Mouse (Mus musculus) limb, embryonic 12.5 days (tissue): Measurements from ENCODE around the gene Chaf1a. TPM values are rescaled to one million over a fixed set of nuclear protein-coding genes. Genes with fewer than 3 reads are reported as not detected.

Experiments
- ATAC-seq: fragments of 200-750 bp; cut with Nextera tagmentation; 2 replicates; pipeline ENCODE4 v1.8.0; 2017; ENCODE audit warnings: low read depth, moderate TSS enrichment; ENCODE audit not compliant: insufficient number of reproducible peaks, insufficient read depth, low FRiP score, low TSS enrichment
- H3K27ac ChIP-seq: fragments of 300-500 bp; sonication (generic); 2 replicates; pipeline ENCODE4 v1.5.1; 2016; ENCODE audit warnings: mild to moderate bottlenecking, moderate library complexity
- H3K27me3 ChIP-seq: fragments of 300-500 bp; sonication (generic); 2 replicates; pipeline ENCODE4 v1.6.1; 2016; ENCODE audit warnings: mild to moderate bottlenecking, moderate library complexity
- H3K36me3 ChIP-seq: fragments of 300-500 bp; sonication (generic); 2 replicates; pipeline ENCODE4 v1.6.1; 2016; ENCODE audit warnings: mild to moderate bottlenecking, moderate library complexity
- H3K4me1 ChIP-seq: fragments of 300-500 bp; sonication (generic); replicated peaks from 2 replicates; pipeline ENCODE4 v1.6.1; 2016
- H3K4me2 ChIP-seq: fragments of 300-500 bp; sonication (generic); 2 replicates; pipeline ENCODE4 v1.6.1; 2016; ENCODE audit warnings: mild to moderate bottlenecking, moderate library complexity
- H3K4me3 ChIP-seq: fragments of 300-500 bp; sonication (generic); replicated peaks from 2 replicates; pipeline ENCODE4 v1.5.1; 2016; ENCODE audit warnings: mild to moderate bottlenecking
- H3K9ac ChIP-seq: fragments of 300-500 bp; sonication (generic); replicated peaks from 2 replicates; pipeline ENCODE4 v1.6.1; 2016; ENCODE audit warnings: mild to moderate bottlenecking, moderate library complexity
- H3K9me3 ChIP-seq: fragments of 300-500 bp; sonication (generic); 2 replicates; pipeline ENCODE4 v1.6.1; 2016; ENCODE audit warnings: mild to moderate bottlenecking, moderate library complexity
- WGBS: fragments of 180-500 bp; shearing (Covaris S2); methylation state at CpG from one replicate; pipeline ENCODE4 v1.1.7; 2016; 5-methylcytosine and 5-hydroxymethylcytosine counted together
- polyA plus RNA-seq: library from polyadenylated mRNA; unstranded; fragments of >200 nt; fragmentation: Nextera tagmentation; extraction: Ambion mirVana; gene quantifications from 2 replicates; pipeline ENCODE4 v1.2.1, GENCODE M21; 2016

The Chaf1a gene
- polyA plus RNA-seq, 1 experiment from 2014 or later: 51.2 TPM

DNA sequence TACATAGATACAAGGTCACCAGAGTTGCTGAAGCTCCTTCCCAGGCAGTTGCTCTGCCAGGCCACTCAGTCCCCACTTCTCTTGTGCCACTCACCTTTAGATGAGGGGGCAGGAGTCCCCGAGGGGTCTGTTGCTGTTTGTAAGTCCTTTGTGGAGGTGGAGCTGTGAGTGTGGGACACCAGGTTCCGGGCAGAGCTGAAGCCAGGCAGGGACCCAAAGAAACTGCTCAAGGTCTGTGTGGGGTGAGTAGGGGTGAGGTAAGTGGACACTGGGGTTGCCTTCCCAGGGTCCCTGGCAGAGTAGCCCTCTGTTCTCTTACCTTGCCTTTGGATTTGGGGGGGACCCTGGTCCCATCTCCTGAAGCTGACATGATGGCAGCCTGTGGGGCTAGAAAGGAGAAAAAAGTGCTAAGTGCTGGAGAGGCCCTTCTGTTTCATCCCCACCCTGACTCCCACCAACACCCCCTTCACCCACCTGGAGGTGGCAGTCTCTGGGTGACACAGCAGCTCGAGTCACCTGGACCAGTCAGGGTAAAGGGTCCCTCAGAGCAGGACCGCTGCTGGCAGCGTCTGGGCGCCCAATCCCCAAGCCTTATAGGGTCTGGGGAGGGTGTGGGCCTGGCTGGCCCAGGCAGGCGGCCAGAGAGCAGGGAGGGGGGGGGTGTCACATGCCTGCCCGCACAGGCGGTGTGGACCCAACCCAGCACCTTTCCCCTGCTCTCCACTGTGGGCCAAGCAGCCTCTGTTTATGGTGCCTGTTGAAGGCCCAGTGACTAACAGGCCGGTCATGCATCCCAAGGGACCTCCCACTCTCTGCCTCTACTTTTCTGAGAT, 69.2 kb downstream of the Chaf1a start, which contains the start of gene Plin4:
Gene Plin4 (minus strand): TSS at position 585 of the 833 bp plus-strand sequence.
- WGBS: 53% methylated on average over 10 of the region's 10 CpGs
- no peak within 1 kb of the TSS for H3K4me2 ChIP-seq
- ATAC-seq: no peak
- no peak within 1 kb of the TSS for H3K27ac ChIP-seq
- peaks cover 9% of the 10 kb centered on the region; the same call in 1 of the 2 replicates for H3K36me3 ChIP-seq
- no peaks in the 10 kb centered on the region for H3K4me1 ChIP-seq
- H3K9me3 ChIP-seq: no peaks in the 10 kb centered on the region
- no peaks in the 10 kb centered on the region for H3K27me3 ChIP-seq
- no peak within 1 kb of the TSS for H3K4me3 ChIP-seq
- no peak within 1 kb of the TSS for H3K9ac ChIP-seq

DNA sequence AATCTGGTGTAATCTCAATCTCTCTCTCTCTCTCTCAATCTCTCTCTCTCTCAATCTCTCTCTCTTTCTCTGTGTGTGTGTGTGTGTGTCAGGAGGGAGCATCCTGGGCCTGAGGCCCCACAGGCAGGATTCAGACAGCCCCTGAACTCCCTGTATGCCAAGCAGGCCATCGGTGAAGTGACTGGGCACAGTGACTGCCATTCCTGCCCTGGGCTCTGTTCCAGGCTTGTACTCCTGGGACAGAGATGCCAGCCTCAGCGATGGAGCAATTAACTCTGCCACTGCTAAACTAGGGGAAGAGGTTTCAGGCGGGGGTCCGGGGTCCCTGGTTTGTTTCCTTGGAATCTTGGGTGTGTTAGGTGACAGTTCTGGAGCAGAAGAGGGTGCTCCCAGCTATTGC, 70.3 kb downstream of the Chaf1a start:
- no peak overlapping the region for H3K4me2 ChIP-seq
- no peak overlapping the region for H3K27ac ChIP-seq
- H3K27me3 ChIP-seq: peaks cover 4% of the 10 kb centered on the region; the same call in 1 of the 2 replicates
- H3K9ac ChIP-seq: no peak overlapping the region
- WGBS: 75% methylated on average over 4 of the region's 4 CpGs
- no peak for ATAC-seq
- H3K36me3 ChIP-seq: peaks cover 9% of the 10 kb centered on the region; the same call in 1 of the 2 replicates
- H3K4me3 ChIP-seq: no peak overlapping the region
- no peaks in the 10 kb centered on the region for H3K9me3 ChIP-seq
- H3K4me1 ChIP-seq: no peaks in the 10 kb centered on the region

DNA sequence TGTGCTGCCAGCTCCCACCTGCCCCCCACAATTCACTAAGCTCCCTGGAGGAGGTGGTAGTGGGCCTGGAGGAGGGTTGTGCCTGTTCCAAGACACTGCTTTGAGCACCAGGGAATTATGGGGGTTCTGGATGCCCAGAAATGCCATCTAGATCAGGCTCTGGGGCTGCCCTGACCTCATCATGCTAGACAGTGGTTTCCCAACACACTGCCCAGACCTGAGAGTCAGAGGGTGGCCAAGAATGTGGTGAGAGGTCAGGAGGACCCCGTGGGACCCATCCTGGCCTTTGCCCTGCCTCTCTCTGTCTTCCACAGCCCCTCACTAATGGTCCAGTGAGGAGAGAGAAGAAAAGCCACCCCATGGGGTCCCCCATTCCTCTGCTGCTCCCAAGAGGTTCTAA, 70.8 kb downstream of the Chaf1a start:
- 75% methylated on average over 1 of the region's 1 CpGs for WGBS
- no peak overlapping the region for H3K4me2 ChIP-seq
- peaks cover 8% of the 10 kb centered on the region for H3K27me3 ChIP-seq

DNA sequence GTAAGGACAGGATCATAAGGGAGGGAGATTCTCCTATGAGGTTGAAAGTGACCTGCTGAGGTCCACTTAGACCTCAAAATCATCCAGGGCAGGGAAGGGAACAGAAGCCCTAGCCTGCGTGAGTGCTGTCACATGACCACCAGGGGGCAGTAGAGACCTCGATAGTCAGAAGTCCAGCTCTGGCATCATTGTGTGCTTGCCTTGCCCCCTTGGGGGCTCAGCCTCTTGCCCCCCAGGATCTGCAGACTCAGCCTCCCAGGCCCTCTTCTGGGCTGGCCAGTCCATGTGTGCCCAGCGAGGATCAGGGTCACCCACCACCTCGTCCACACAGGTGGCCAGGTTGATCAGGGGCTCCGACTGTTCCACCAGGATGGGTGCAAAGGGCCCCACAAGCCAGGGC, 71.6 kb downstream of the Chaf1a start:
- H3K4me1 ChIP-seq: 0 out of 2 replicates have a peak, but pooled peaks cover under 1% of the 10 kb centered on the region
- H3K36me3 ChIP-seq: peaks cover 9% of the 10 kb centered on the region; the same call in 1 of the 2 replicates
- no peak overlapping the region for H3K9ac ChIP-seq
- H3K9me3 ChIP-seq: no peaks in the 10 kb centered on the region
- H3K27ac ChIP-seq: no peak overlapping the region
- peak; percentile 3; the same call in 1 of the 2 replicates for ATAC-seq
- WGBS: 48% methylated on average over 5 of the region's 5 CpGs
- H3K27me3 ChIP-seq: peaks cover 16% of the 10 kb centered on the region
- H3K4me2 ChIP-seq: no peak overlapping the region
- H3K4me3 ChIP-seq: no peak overlapping the region

More for the DNA sequence above, 70.8 kb downstream of the Chaf1a start:
- Histone ChIP-seq H3K27ac (no peak overlapping the region), H3K9ac (no peak overlapping the region), H3K9me3 (no peaks in the 10 kb centered on the region), H3K4me3 (no peak overlapping the region), H3K36me3 (peaks cover 9% of the 10 kb centered on the region; the same call in 1 of the 2 replicates), H3K4me1 (no peaks in the 10 kb centered on the region)
- ATAC-seq: no peak

- Histone ChIP-seq H3K9ac (no peak overlapping the region), H3K4me3 (no peak overlapping the region), H3K27me3 (peaks cover 25% of the 10 kb centered on the region), H3K27ac (no peak overlapping the region), H3K36me3 (peaks cover 9% of the 10 kb centered on the region; the same call in 1 of the 2 replicates), H3K4me2 (no peak overlapping the region), H3K4me1 (peaks cover 8% of the 10 kb centered on the region), H3K9me3 (no peaks in the 10 kb centered on the region)
- WGBS: 67% methylated on average over 3 of the region's 3 CpGs
- no peak for ATAC-seq
Observed at GRCm38 (mm10) chr17:56112743-56113142, 72.5 kb downstream of the Chaf1a start.

DNA sequence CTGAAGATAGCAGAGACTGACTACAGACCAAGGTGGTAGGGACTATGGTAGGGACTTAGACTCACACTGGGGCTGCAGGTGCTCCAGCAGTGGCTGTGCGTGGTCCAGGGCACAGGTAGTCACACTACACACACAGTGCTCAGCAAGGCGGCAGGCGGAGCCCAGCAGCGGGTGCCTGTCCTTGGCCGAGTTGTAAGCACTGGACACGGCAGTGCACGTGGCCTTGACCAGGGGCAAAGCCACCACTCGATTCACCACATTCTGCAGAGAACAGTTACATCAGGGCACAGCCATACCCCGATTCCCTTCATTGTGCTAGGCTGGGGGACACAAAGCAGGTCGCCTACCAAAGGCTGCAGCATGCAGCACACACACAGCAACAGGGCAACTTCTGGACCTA, 76.0 kb downstream of the Chaf1a start:
- no peak for ATAC-seq
- no peaks in the 10 kb centered on the region for H3K9me3 ChIP-seq
- H3K4me2 ChIP-seq: no peak overlapping the region
- H3K27ac ChIP-seq: no peak overlapping the region
- H3K36me3 ChIP-seq: no peaks in the 10 kb centered on the region
- no peak overlapping the region for H3K9ac ChIP-seq
- 78% methylated on average over 10 of the region's 10 CpGs for WGBS
- no peak overlapping the region for H3K4me3 ChIP-seq
- H3K27me3 ChIP-seq: peaks cover 58% of the 10 kb centered on the region
- H3K4me1 ChIP-seq: peaks cover 19% of the 10 kb centered on the region

DNA sequence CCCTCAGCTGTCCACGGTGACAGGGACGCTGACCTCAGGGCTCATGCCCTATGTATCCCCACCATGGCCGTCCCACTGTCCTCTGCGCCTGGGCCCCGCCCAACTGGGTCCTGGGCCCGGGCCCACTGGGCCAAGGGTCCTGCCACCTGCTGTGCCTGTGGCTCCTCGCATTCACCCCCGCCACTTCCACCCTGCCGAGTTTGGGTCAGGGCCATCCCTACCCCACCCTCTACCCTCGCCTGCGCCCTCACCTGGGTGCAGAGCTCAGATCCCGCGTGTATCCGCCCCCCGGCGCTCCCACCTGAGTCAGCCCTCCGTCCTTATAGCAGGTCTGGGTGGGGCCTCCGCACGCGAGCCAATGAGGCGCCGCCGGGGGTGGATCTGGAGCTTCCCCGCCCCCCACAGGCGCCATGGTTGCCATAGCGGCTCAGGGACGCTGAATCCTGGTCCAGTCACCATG, 77.0 kb downstream of the Chaf1a start, which contains the start of gene Plin5:
Gene Plin5 (minus strand): TSS at position 346 of the 460 bp plus-strand sequence.
- ATAC-seq: peak; percentile 18; the same call in 1 of the 2 replicates
- under 1% methylated on average over 26 of the region's 27 CpGs for WGBS
- peaks cover 19% of the 10 kb centered on the region for H3K4me1 ChIP-seq

GRCm38 (mm10) chr17:56119431-56119830, 79.2 kb downstream of the Chaf1a start:
- WGBS: 43% methylated on average over 12 of the region's 12 CpGs
- no peak for ATAC-seq
- Histone ChIP-seq H3K9me3 (peaks cover 17% of the 10 kb centered on the region), H3K4me1 (peaks cover 25% of the 10 kb centered on the region), H3K4me3 (peak overlapping the region; percentile 16), H3K36me3 (no peaks in the 10 kb centered on the region), H3K27me3 (peaks cover 91% of the 10 kb centered on the region), H3K4me2 (peak overlapping the region; percentile 26; the same call in 1 of the 2 replicates), H3K9ac (no peak overlapping the region), H3K27ac (no peak overlapping the region)

More for the DNA sequence above, 77.0 kb downstream of the Chaf1a start, which contains the start of gene Plin5:
- Histone ChIP-seq H3K36me3 (no peaks in the 10 kb centered on the region), H3K27ac (no peak within 1 kb of the TSS), H3K9ac (peak within 1 kb of the TSS; percentile 23), H3K27me3 (peaks cover 69% of the 10 kb centered on the region), H3K4me2 (peak within 1 kb of the TSS; percentile 60), H3K4me3 (peak within 1 kb of the TSS; percentile 30), H3K9me3 (peaks cover 6% of the 10 kb centered on the region)

DNA sequence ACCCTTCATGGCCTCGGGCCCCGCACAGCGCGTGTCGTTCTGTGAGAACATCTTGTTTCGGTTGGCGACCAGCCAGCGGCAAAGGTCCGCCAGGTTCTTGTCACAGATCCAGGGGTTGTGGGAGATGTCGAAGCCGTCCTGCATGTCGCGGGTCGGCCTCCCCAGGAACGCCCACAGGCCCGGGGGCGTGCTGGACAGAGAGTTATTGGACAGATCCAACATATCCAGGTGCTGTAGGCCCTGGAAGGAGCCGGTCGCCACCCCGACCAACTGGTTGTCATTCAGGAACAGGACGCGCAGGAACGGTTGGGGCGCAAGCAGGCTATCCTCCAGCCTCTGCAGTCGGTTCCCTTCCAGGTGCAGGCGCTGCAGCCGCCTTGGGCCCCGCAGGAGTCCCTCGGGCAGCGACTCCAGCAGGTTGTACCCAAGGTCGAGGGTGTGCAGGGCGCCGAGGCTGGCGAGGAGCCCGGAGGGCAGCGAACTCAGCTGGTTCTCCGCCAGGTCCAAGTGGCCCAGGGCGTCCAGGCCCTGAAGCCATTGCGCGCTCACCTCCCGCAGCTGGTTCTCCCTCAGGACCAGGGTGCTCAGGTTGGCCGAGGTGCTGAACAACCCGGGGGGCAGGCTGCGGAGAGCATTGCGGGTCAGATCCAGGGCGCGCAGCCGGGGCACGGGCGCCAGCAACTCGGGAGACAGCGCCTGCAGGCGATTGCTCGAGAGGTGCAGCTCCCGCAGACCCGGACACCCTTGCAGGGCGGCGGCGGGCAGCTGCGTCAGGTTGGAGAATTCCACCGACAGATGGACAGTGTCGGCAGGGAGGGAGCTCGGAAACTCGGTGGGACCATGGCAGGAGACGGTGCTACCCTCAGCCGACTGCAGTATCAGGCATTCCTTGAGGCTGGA, 80.0 kb downstream of the Chaf1a start:
- WGBS: 7% methylated on average over 66 of the region's 66 CpGs
- 0 out of 2 replicates have a peak overlapping the region, but pooled peaks have one; percentile 34 for H3K9ac ChIP-seq
- H3K36me3 ChIP-seq: no peaks in the 10 kb centered on the region
- H3K4me3 ChIP-seq: peak overlapping the region; percentile 16
- H3K27me3 ChIP-seq: peaks cover 98% of the 10 kb centered on the region
- no peak overlapping the region for H3K27ac ChIP-seq
- ATAC-seq: no peak
- H3K9me3 ChIP-seq: peaks cover 17% of the 10 kb centered on the region
- H3K4me2 ChIP-seq: peak overlapping the region; percentile 26
- peaks cover 28% of the 10 kb centered on the region for H3K4me1 ChIP-seq

GRCm38 (mm10) chr17:56121826-56122225, 81.6 kb downstream of the Chaf1a start, which contains the start of gene Lrg1:
Gene Lrg1, minus strand, starts transcription at chr17:56122001.
- Histone ChIP-seq H3K4me1 (peaks cover 28% of the 10 kb centered on the region), H3K9ac (no peak within 1 kb of the TSS), H3K4me2 (no peak within 1 kb of the TSS), H3K9me3 (peaks cover 17% of the 10 kb centered on the region), H3K4me3 (no peak within 1 kb of the TSS), H3K36me3 (no peaks in the 10 kb centered on the region), H3K27ac (no peak within 1 kb of the TSS), H3K27me3 (peaks cover 93% of the 10 kb centered on the region)
- 61% methylated on average over 2 of the region's 2 CpGs for WGBS
- no peak for ATAC-seq
